Mouse (Mus musculus): Measurements from ENCODE around the gene Abr. TPM values are rescaled to one million over a fixed set of nuclear protein-coding genes. Genes with fewer than 3 reads are reported as not detected.

Abr gene
- polyA plus RNA-seq, 1 experiment from 2014 or later: 39.2 TPM

GRCm38 (mm10) chr11:76655106-76655505, 33.0 kb upstream of the Abr start:
- H3K4me2 ChIP-seq: peak overlapping the region; percentile 52

GRCm38 (mm10) chr11:76652838-76653334, 30.8 kb upstream of the Abr start:
- Histone ChIP-seq H3K27ac (ENCODE audit: low read depth) (no peak overlapping the region), H3K4me3 (ENCODE audit: low read depth, low read length) (no peak overlapping the region), H3K9me3 (ENCODE audit: low read depth, low read length) (no peaks in the 10 kb centered on the region), H3K27me3 (ENCODE audit: insufficient read depth, low read length) (no peaks in the 10 kb centered on the region), H3K36me3 (ENCODE audit: insufficient read depth) (no peaks in the 10 kb centered on the region), H3K4me1 (ENCODE audit: insufficient read depth) (no peaks in the 10 kb centered on the region), H3K4me2 (no peak overlapping the region), H3K9ac (no peak overlapping the region)
- WGBS: 62% methylated on average over 3 of the region's 3 CpGs
- ATAC-seq (ENCODE audit: insufficient read depth) (no peak), DNase-seq (no peak)
- no peak for TF ChIP-seq CTCF (IDR thresholded peaks at IDR 0.05; ENCODE audit: low read depth)

More at GRCm38 (mm10) chr11:76655106-76655505, 33.0 kb upstream of the Abr start:
- Histone ChIP-seq H3K4me1 (ENCODE audit: insufficient read depth) (no peaks in the 10 kb centered on the region), H3K9me3 (ENCODE audit: low read depth, low read length) (no peaks in the 10 kb centered on the region), H3K27me3 (ENCODE audit: insufficient read depth, low read length) (no peaks in the 10 kb centered on the region), H3K36me3 (ENCODE audit: insufficient read depth) (no peaks in the 10 kb centered on the region), H3K9ac (no peak overlapping the region), H3K4me3 (ENCODE audit: low read depth, low read length) (no peak overlapping the region), H3K27ac (ENCODE audit: low read depth) (no peak overlapping the region)
- WGBS: 6% methylated on average over 10 of the region's 10 CpGs
- ATAC-seq (ENCODE audit: insufficient read depth) (no peak), DNase-seq (peak; percentile 88)
- peak; percentile 73 for TF ChIP-seq CTCF (IDR thresholded peaks at IDR 0.05; ENCODE audit: low read depth)

GRCm38 (mm10) chr11:76650862-76651560, 28.9 kb upstream of the Abr start:
- WGBS: 51% methylated on average over 11 of the region's 14 CpGs
- no peak for TF ChIP-seq CTCF (IDR thresholded peaks at IDR 0.05; ENCODE audit: low read depth)
- Histone ChIP-seq H3K27ac (ENCODE audit: low read depth) (no peak overlapping the region), H3K4me1 (ENCODE audit: insufficient read depth) (0 out of 2 replicates have a peak, but pooled peaks cover 2% of the 10 kb centered on the region), H3K36me3 (ENCODE audit: insufficient read depth) (no peaks in the 10 kb centered on the region), H3K9me3 (ENCODE audit: low read depth, low read length) (no peaks in the 10 kb centered on the region), H3K4me3 (ENCODE audit: low read depth, low read length) (no peak overlapping the region), H3K27me3 (ENCODE audit: insufficient read depth, low read length) (no peaks in the 10 kb centered on the region), H3K9ac (no peak overlapping the region), H3K4me2 (no peak overlapping the region)
- ATAC-seq (ENCODE audit: insufficient read depth): no peak
- no peak for DNase-seq

GRCm38 (mm10) chr11:76647500-76647899, 25.4 kb upstream of the Abr start:
- 10% methylated on average over 9 of the region's 9 CpGs for WGBS
- Histone ChIP-seq H3K4me3 (ENCODE audit: low read depth, low read length) (0 out of 2 replicates have a peak overlapping the region, but pooled peaks have one; percentile 1), H3K36me3 (ENCODE audit: insufficient read depth) (no peaks in the 10 kb centered on the region), H3K4me2 (peak overlapping the region; percentile 41), H3K27ac (ENCODE audit: low read depth) (no peak overlapping the region), H3K27me3 (ENCODE audit: insufficient read depth, low read length) (no peaks in the 10 kb centered on the region), H3K9ac (no peak overlapping the region), H3K4me1 (ENCODE audit: insufficient read depth) (0 out of 2 replicates have a peak, but pooled peaks cover 2% of the 10 kb centered on the region), H3K9me3 (ENCODE audit: low read depth, low read length) (no peaks in the 10 kb centered on the region)
- ATAC-seq (ENCODE audit: insufficient read depth) (no peak), DNase-seq (peak; percentile 85)
- TF ChIP-seq CTCF (IDR thresholded peaks at IDR 0.05; ENCODE audit: low read depth): peak; percentile 88

GRCm38 (mm10) chr11:76647062-76647461, 24.9 kb upstream of the Abr start:
- no peak for ATAC-seq (ENCODE audit: insufficient read depth)
- Histone ChIP-seq H3K27me3 (ENCODE audit: insufficient read depth, low read length) (no peaks in the 10 kb centered on the region), H3K4me1 (ENCODE audit: insufficient read depth) (0 out of 2 replicates have a peak, but pooled peaks cover 2% of the 10 kb centered on the region), H3K9me3 (ENCODE audit: low read depth, low read length) (no peaks in the 10 kb centered on the region), H3K4me2 (peak overlapping the region; percentile 41), H3K27ac (ENCODE audit: low read depth) (no peak overlapping the region), H3K9ac (no peak overlapping the region), H3K4me3 (ENCODE audit: low read depth, low read length) (0 out of 2 replicates have a peak overlapping the region, but pooled peaks have one; percentile 1), H3K36me3 (ENCODE audit: insufficient read depth) (no peaks in the 10 kb centered on the region)
- WGBS: 8% methylated on average over 7 of the region's 7 CpGs
- DNase-seq: peak; percentile 11
- TF ChIP-seq CTCF (IDR thresholded peaks at IDR 0.05; ENCODE audit: low read depth): no peak

GRCm38 (mm10) chr11:76645955-76646354, 23.8 kb upstream of the Abr start:
- DNase-seq (peak; percentile 98), ATAC-seq (ENCODE audit: insufficient read depth) (peak; percentile 86)
- H3K27ac ChIP-seq (ENCODE audit: low read depth): no peak overlapping the region
- WGBS: 1% methylated on average over 19 of the region's 19 CpGs
- peak overlapping the region; percentile 52 for H3K4me2 ChIP-seq
- peak; percentile 98 for TF ChIP-seq CTCF (IDR thresholded peaks at IDR 0.05; ENCODE audit: low read depth)
- H3K36me3 ChIP-seq (ENCODE audit: insufficient read depth): no peaks in the 10 kb centered on the region
- H3K27me3 ChIP-seq (ENCODE audit: insufficient read depth, low read length): no peaks in the 10 kb centered on the region
- no peak overlapping the region for H3K9ac ChIP-seq
- H3K4me1 ChIP-seq (ENCODE audit: insufficient read depth): 0 out of 2 replicates have a peak, but pooled peaks cover 2% of the 10 kb centered on the region
- no peak overlapping the region for H3K4me3 ChIP-seq (ENCODE audit: low read depth, low read length)
- no peaks in the 10 kb centered on the region for H3K9me3 ChIP-seq (ENCODE audit: low read depth, low read length)

- ATAC-seq (ENCODE audit: insufficient read depth) (no peak), DNase-seq (no peak)
- WGBS: 73% methylated on average over 9 of the region's 9 CpGs
- Histone ChIP-seq H3K9me3 (ENCODE audit: low read depth, low read length) (no peaks in the 10 kb centered on the region), H3K9ac (no peak overlapping the region), H3K4me3 (ENCODE audit: low read depth, low read length) (no peak overlapping the region), H3K36me3 (ENCODE audit: insufficient read depth) (no peaks in the 10 kb centered on the region), H3K27ac (ENCODE audit: low read depth) (no peak overlapping the region), H3K4me2 (no peak overlapping the region), H3K27me3 (ENCODE audit: insufficient read depth, low read length) (no peaks in the 10 kb centered on the region), H3K4me1 (ENCODE audit: insufficient read depth) (0 out of 2 replicates have a peak, but pooled peaks cover 2% of the 10 kb centered on the region)
- no peak for TF ChIP-seq CTCF (IDR thresholded peaks at IDR 0.05; ENCODE audit: low read depth)
Observed at GRCm38 (mm10) chr11:76645036-76645435, 22.9 kb upstream of the Abr start.

All from lung, embryonic 14.5 days (tissue).